Mouse (Mus musculus) lung, adult 2 months (tissue): ENCODE measurements around the gene Actl10.

ENCODE experiments used
- CTCF ChIP-seq: fragments of 200-500 bp; IDR thresholded peaks from 2 replicates; pipeline ENCODE4 v1.5.1; 2011; ENCODE audit warnings: mild to moderate bottlenecking, low read length, control low read depth; ENCODE audit not compliant: insufficient read depth
- POLR2A ChIP-seq: fragments of 200-500 bp; IDR thresholded peaks from 2 replicates; pipeline ENCODE4 v1.6.1; 2011; ENCODE audit warnings: low read depth, mild to moderate bottlenecking, control low read depth, low read length, borderline replicate concordance; ENCODE audit errors: extremely low read depth

GRCm38 (mm10) chr2:154517424-154517823 lies 34.2 kb upstream of the Actl10 start:
- TF ChIP-seq CTCF (no peak), POLR2A (no peak)
